In the genomic region with DNA sequence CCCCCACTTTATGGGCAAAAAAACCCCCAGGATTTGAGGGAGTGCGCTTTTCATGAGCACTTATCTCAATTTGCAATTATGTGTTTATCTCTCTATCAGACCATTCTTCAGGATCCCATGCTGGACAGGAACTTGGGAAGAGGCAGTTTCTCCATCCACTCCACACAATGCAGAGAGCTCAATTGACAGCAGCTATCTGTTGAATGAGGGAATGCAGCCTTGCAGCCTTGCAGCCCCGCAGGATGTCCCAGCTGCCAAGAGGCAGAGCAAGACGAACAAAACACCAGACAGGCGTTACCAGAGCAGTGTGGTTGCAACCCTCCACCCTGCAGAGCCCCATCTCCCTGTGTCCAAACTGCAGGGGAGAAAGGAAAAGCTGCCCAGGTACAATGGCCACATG, we compare ENCODE assay signal across 14 mouse cellular contexts. TPM values are rescaled to one million over a fixed set of nuclear protein-coding genes. Genes with fewer than 3 reads are reported as not detected.
DNase-seq lines count a peak whose midpoint lies in the region; ATAC-seq lines count a peak whose summit lies in the region.
"Had no signal": no experiment of that assay in that cellular context is flagged by ENCODE, and none has a peak within 500 bp of the region (broad histone marks: within the 10 kb centered on the region; RNA-seq: fewer than 3 reads in every experiment).

No protein-coding gene starts in this region.

- H3K9me3 ChIP-seq in forebrain, embryonic 13.5 days (replicated peaks), result no peaks in the 10 kb centered on the region
- H3K9me3 ChIP-seq in hindbrain, embryonic 15.5 days, result no peaks in the 10 kb centered on the region
- H3K9me3 ChIP-seq in midbrain, embryonic 16.5 days (replicated peaks; ENCODE audit: control insufficient read depth, low read length, poor library complexity, severe bottlenecking), result no peaks in the 10 kb centered on the region
- H3K9me3 ChIP-seq in kidney, embryonic 14.5 days (ENCODE audit: control insufficient read depth, low read length), result no peaks in the 10 kb centered on the region
- H3K9me3 ChIP-seq: stomach, embryonic 15.5 days had no signal

- H3K27me3 ChIP-seq in forebrain, embryonic 13.5 days, result peaks cover 59% of the 10 kb centered on the region
- H3K27me3 ChIP-seq in hindbrain, embryonic 15.5 days, result no peaks in the 10 kb centered on the region
- H3K27me3 ChIP-seq in midbrain, embryonic 16.5 days (ENCODE audit: control insufficient read depth, insufficient read depth, low read depth, low read length), result no peaks in the 10 kb centered on the region
- H3K27me3 ChIP-seq in kidney, embryonic 14.5 days (ENCODE audit: control insufficient read depth, insufficient read depth, low read length), result peaks cover 33% of the 10 kb centered on the region

- peak; percentile 23 for DNase-seq in embryo, embryonic 10 days (ENCODE audit: low spot score)
- DNase-seq in embryo, embryonic 10.5 days (ENCODE audit: low spot score), result no peak
- DNase-seq in left cerebral cortex, postnatal 4 days, result no peak
- DNase-seq: cerebellum, adult 11-12 months; heart, adult 18-20 months; kidney, adult 11 months had no signal

- H3K4me3 ChIP-seq in forebrain, embryonic 13.5 days, result peak overlapping the region; percentile 11; the same call in 1 of the 2 replicates
- 0 out of 2 replicates have a peak overlapping the region, but pooled peaks have one; percentile 25 for H3K4me3 ChIP-seq in hindbrain, embryonic 15.5 days
- H3K4me3 ChIP-seq in midbrain, embryonic 16.5 days (ENCODE audit: low read depth, low read length), result no peak overlapping the region
- H3K4me3 ChIP-seq in kidney, embryonic 14.5 days (ENCODE audit: low read length), result no peak overlapping the region
- H3K4me3 ChIP-seq: stomach, embryonic 15.5 days had no signal

- peaks cover 99% of the 10 kb centered on the region for H3K4me1 ChIP-seq in forebrain, embryonic 13.5 days
- H3K4me1 ChIP-seq in hindbrain, embryonic 15.5 days (replicated peaks), result peaks cover 77% of the 10 kb centered on the region
- H3K4me1 ChIP-seq in midbrain, embryonic 16.5 days (ENCODE audit: control insufficient read depth, insufficient read depth, low read length), result peaks cover 59% of the 10 kb centered on the region
- peaks cover 14% of the 10 kb centered on the region for H3K4me1 ChIP-seq in kidney, embryonic 14.5 days (ENCODE audit: control insufficient read depth, insufficient read depth, low read length)

- H3K36me3 ChIP-seq in forebrain, embryonic 13.5 days (ENCODE audit: poor library complexity, severe bottlenecking), result no peaks in the 10 kb centered on the region
- H3K36me3 ChIP-seq in hindbrain, embryonic 15.5 days, result no peaks in the 10 kb centered on the region
- no peaks in the 10 kb centered on the region for H3K36me3 ChIP-seq in midbrain, embryonic 16.5 days (ENCODE audit: control insufficient read depth, insufficient read depth, low read length)
- H3K36me3 ChIP-seq in kidney, embryonic 14.5 days (ENCODE audit: control insufficient read depth, insufficient read depth, low read length), result no peaks in the 10 kb centered on the region
- H3K36me3 ChIP-seq: stomach, embryonic 15.5 days had no signal

- WGBS in forebrain, embryonic 13.5 days, result 9% methylated on average over 4 of the region's 4 CpGs
- WGBS in hindbrain, embryonic 15.5 days, result 17% methylated on average over 4 of the region's 4 CpGs
- WGBS in midbrain, embryonic 16.5 days, result 19% methylated on average over 4 of the region's 4 CpGs
- WGBS in kidney, embryonic 14.5 days, result 28% methylated on average over 4 of the region's 4 CpGs

- H3K9ac ChIP-seq in forebrain, embryonic 13.5 days, result peak overlapping the region; percentile 18; the same call in 1 of the 2 replicates
- peak overlapping the region; percentile 11 for H3K9ac ChIP-seq in hindbrain, embryonic 15.5 days
- no peak overlapping the region for H3K9ac ChIP-seq in midbrain, embryonic 16.5 days (ENCODE audit: low read depth, low read length)
- H3K9ac ChIP-seq in kidney, embryonic 14.5 days (ENCODE audit: low read depth, low read length), result no peak overlapping the region
- H3K9ac ChIP-seq: stomach, embryonic 15.5 days had no signal

- intact Hi-C loops in left cerebral cortex, postnatal 4 days (cut with DNase I), result no loop called here

- H3K27ac ChIP-seq in forebrain, embryonic 13.5 days, result peak overlapping the region; percentile 83
- H3K27ac ChIP-seq in hindbrain, embryonic 15.5 days (replicated peaks), result peak overlapping the region; percentile 58; the same call in 1 of the 2 replicates
- H3K27ac ChIP-seq in midbrain, embryonic 16.5 days (ENCODE audit: low read length), result no peak overlapping the region
- H3K27ac ChIP-seq in kidney, embryonic 14.5 days (ENCODE audit: low read depth, low read length), result no peak overlapping the region
- H3K27ac ChIP-seq: stomach, embryonic 15.5 days had no signal

- peak overlapping the region; percentile 94 for H3K4me2 ChIP-seq in forebrain, embryonic 13.5 days
- peak overlapping the region; percentile 87 for H3K4me2 ChIP-seq in hindbrain, embryonic 15.5 days
- H3K4me2 ChIP-seq in midbrain, embryonic 16.5 days (ENCODE audit: low read length), result peak overlapping the region; percentile 62
- H3K4me2 ChIP-seq in kidney, embryonic 14.5 days (replicated peaks; ENCODE audit: low read depth, low read length), result no peak overlapping the region

- ATAC-seq in forebrain, embryonic 13.5 days, result no peak
- ATAC-seq in hindbrain, embryonic 15.5 days (ENCODE audit: low FRiP score, low read depth), result no peak
- no peak for ATAC-seq in midbrain, embryonic 16.5 days
- ATAC-seq in kidney, embryonic 14.5 days (ENCODE audit: low FRiP score, low TSS enrichment), result no peak
- no peak for ATAC-seq in cerebellum, adult (ENCODE audit: insufficient number of reproducible peaks, low FRiP score, low TSS enrichment)
- ATAC-seq: activated CD4-positive, CD25-positive, alpha-beta regulatory T cell, adult 4 months had no signal

RNA-seq across cellular contexts. Expression of a gene that starts 4.6 kb away (rescaled TPM):
- polyA plus RNA-seq in forebrain, embryonic 13.5 days (2015; fragmentation: Nextera tagmentation; extraction: Ambion mirVana), result 13.9 and 14.4 TPM in 2 replicates
- polyA plus RNA-seq in hindbrain, embryonic 15.5 days (2015; fragmentation: Nextera tagmentation; extraction: Ambion mirVana), result 23.5 and 25.7 TPM in 2 replicates
- polyA plus RNA-seq in midbrain, embryonic 16.5 days (2015; fragmentation: Nextera tagmentation; extraction: Ambion mirVana), result 18.2 and 21.4 TPM in 2 replicates
- polyA plus RNA-seq in kidney, embryonic 14.5 days (2014; fragmentation: Nextera tagmentation; extraction: Ambion mirVana), result 4.7 and 6.0 TPM in 2 replicates
- 10 to 100 TPM; 56.8 to 70.8 TPM for total RNA-seq in left cerebral cortex, postnatal 4 days (2021)
- polyA plus RNA-seq: heart, postnatal 0 days had no signal

Comparison
In these comparisons a context has a peak if more than half of its experiments do, and no peak if none do; other contexts are left out.
1. H3K27ac ChIP-seq: peak in forebrain, embryonic 13.5 days (single experiment) and hindbrain, embryonic 15.5 days (single experiment); none in midbrain, embryonic 16.5 days (single experiment) and kidney, embryonic 14.5 days (single experiment).
2. H3K4me3 ChIP-seq: peak in forebrain, embryonic 13.5 days (single experiment) and hindbrain, embryonic 15.5 days (single experiment); none in midbrain, embryonic 16.5 days (single experiment) and kidney, embryonic 14.5 days (single experiment).
3. H3K9ac ChIP-seq: peak in forebrain, embryonic 13.5 days (single experiment) and hindbrain, embryonic 15.5 days (single experiment); none in midbrain, embryonic 16.5 days (single experiment) and kidney, embryonic 14.5 days (single experiment).